Mouse (Mus musculus) lung, postnatal 4 days (tissue): Measurements from ENCODE around the gene Comp.

Experiments
- DNase-seq, 2 experiments: peaks; one replicate each; pipeline ENCODE4 v3.0.0; 2021

Comp gene

DNA sequence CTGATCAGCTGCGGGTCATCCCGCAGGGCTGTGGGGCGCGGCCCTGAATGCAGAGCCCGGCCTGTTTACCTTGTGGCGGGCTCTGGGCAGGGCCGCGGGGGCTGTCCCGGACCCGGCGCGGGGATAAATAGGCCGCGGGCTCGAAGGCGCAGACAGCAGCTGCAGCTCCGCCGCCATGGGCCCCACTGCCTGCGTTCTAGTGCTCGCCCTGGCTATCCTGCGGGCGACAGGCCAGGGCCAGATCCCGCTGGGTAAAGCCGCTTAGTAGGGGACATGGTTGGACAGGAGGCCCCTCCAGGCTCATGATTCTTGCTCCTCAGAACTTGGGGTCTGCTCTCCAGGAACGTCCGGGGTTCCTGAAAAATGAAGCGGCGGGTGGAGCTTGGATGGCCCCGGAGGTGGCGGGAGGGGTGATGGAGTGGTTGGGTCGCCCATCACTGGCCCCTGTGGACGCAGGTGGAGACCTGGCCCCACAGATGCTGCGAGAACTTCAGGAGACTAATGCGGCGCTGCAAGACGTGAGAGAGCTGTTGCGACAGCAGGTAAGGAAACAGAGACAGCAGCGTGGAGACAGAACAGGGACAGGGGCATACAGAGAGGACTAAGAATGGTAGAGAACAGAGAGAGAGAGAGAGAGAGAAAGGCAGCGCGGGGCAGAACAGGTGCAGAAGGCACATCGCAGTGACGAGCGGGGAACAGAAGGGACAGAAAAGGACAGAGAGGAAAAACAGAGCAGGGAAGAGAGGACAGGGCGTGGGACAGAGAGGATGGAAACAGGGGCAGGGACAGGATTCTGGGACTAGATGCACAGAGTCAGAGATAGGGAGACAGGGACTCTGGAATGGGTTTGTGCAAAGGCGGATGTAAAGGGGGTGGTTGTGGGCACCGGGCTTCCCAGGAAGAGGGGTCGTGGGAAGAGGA is at the start of gene Comp:
TSS of gene Comp (plus strand) at position 162 of the 921 bp plus-strand sequence.
- DNase-seq: no peak

DNA sequence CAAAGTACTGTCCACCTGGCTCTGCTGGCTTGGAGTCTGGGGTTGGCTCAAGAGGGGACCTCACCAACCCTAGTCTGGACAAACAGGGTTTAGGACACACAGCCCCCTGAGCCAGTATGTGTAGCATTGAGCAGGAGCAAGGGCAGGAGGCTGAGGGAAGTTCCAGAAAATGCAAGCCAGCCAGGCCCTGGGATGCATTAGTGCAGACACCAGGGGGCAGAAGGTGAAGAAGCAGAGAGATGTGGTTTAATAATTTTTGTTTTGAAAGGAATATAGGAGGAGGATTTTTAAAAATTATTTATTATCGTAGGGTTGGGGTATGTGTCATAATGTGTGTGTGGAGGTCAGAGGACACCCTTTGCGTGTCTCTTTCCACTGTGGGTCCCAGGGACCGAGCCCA is 49.6 kb upstream of the Comp start:
- no peak for DNase-seq

DNA sequence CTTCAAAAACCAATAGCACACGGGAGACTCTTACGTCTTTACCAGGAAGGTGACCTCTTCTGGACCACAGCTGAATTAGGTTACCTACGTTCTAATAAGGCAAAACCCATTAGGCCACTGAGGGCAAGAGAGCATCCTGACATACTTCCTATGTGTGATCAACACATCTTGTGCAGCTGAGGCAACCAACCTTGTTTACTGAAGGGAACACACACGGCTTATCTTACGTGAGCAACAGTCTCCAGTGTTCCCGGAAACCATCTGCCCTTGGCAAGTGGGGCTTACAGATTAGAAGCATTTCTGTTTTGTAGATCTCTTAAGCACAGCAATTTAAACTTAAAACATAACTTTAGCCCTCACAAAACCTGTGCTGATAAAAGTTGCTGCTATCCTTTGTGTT is 45.8 kb upstream of the Comp start:
- DNase-seq: no peak

DNA sequence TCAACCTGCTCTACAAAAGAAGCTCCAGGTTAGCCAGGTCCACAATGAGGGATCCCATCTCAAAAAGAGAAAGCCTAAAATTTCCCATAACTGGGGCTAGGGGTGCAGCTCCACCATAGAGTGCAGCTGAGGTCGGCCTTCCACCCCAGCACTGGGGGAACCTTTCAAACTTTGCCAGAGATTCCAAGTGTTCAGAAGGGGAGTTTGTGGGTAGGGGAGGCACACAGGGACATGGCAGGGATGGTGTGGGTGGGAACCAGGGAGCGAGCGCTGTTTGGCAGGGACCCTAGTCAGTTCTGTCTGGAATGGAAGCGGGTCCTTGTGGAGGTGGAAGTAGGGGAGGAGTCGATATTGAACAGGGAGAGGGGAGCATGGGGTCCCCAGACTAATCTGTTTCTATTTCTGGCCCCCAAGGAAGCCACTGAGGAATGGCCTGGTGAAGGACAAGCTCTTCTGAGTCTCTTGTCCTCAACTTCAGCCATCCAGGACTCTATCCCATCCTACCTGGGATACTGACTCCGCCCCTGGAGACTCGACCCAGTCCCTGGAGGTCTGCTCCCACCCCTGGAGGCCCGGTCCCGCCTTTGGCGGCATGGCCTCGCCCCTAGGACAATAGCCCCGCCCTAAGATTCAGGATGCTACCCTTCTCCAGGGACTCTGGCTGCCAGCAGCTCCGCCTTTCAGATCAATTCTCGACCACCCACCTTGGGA is 44.1 kb upstream of the Comp start, which contains the start of gene Gdf1:
TSS of gene Gdf1 (plus strand) at position 694 of the 711 bp plus-strand sequence.
- peak in 1 of 2 experiments; percentile 44 for DNase-seq

DNA sequence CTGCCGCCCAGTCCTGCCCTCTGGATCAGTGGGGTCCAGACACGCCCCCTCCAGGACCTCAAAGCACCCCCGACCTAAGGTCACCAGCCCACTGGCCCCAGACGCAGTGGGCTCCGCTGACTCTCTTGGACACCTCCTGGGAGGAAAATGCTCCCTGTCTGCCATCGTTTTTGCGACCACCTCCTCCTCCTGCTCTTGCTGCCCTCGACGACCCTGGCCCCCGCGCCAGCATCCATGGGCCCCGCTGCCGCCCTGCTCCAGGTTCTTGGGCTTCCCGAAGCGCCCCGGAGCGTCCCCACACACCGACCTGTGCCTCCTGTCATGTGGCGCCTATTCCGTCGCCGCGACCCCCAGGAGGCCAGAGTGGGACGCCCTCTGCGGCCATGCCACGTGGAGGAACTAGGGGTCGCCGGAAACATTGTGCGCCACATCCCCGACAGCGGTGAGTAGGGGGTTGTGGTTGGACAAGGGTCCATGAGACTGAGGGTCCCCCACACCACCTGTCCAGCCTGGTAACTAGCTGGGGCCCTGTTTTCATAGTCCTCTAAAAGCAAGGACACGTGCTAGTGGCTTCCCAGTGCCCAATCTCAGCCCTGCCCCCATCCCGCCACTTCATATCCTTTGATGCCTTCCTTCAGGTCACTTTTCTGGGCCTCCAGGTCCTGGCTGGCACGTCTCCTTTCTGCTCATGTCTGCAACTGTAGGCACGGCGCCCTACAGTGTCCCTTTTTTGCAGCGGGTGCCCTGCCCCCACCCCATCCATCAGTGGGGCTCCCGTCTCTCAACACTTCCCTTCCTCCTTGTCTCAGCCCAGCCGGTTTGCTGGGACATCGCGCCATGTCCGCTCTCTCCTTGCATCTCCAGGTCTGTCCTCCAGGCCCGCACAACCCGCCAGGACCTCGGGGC is 43.3 kb upstream of the Comp start:
- DNase-seq: no peak

DNA sequence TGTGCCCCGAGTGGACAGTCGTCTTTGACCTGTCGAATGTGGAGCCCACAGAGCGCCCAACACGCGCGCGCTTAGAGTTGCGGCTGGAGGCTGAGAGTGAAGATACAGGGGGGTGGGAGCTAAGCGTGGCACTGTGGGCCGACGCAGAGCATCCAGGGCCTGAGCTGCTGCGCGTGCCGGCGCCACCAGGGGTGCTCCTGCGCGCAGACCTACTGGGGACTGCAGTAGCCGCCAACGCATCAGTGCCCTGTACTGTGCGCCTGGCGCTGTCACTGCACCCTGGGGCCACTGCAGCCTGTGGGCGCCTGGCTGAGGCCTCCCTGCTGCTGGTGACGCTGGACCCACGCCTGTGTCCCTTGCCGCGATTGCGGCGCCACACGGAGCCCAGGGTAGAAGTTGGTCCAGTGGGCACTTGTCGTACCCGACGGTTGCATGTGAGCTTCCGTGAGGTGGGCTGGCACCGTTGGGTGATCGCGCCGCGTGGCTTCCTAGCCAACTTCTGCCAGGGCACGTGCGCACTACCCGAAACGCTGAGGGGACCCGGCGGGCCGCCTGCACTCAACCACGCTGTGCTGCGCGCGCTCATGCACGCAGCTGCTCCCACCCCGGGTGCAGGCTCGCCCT is 42.5 kb upstream of the Comp start:
- peak; percentile 76 to 80 for DNase-seq

DNA sequence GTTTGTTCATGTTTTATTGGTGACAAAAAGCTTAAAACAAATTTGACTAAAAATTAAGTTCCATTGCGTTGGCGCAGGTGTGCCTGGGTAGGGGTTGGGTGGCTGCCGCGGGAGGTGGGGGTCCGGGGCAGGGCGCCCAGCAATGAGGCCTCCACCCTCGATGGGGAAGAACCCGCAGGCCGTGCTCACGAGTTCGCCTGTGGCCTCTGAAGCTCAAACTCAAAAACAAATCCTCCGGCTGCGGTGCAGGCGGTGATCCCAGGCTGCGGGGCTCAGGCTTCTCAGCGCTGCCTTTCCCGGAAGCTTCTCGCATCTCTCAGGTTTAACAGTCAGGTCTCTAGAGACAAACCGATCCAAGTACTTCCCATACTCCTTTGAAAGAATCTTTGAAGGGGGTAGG is 41.8 kb upstream of the Comp start:
- no peak for DNase-seq

DNA sequence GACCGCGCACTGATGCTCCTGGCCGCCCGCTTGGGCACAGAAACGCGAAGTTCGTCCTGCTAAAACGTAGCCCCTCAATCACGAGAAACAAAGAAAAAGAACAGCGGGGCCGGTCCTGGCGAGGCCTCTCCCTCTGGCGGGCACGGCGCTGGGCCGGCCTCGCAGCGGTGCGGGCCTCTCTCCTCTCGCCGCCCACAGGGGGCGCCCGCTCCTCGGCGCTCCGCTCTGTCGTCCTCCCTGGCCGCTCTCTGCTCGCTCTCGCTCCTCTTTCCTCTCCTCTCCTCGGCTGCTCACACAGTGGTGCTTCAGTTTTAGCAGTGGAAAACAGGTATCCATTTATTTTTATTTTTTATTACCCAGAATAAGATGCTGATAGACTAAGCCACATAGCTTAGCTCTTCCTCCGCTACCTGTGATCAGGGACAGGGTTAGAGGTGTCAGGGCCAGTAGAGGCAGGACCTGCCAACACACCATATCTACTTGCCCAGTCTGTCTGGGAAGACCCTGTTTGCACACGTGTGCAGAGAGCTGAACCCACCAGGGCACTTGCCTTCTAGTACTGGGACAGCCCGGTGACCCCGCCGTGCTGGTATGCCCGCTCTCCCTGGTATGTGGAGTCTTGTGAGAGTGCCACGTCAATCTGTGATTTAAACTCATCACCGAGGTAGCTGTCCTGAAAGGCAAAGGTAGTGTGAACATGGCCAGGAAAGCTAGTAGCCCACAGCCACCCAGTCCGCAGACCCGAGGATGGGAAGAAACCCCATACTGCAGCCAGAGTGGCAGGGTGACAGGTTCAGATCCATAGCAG is 41.1 kb upstream of the Comp start:
- peak; percentile 83 to 85 for DNase-seq

DNA sequence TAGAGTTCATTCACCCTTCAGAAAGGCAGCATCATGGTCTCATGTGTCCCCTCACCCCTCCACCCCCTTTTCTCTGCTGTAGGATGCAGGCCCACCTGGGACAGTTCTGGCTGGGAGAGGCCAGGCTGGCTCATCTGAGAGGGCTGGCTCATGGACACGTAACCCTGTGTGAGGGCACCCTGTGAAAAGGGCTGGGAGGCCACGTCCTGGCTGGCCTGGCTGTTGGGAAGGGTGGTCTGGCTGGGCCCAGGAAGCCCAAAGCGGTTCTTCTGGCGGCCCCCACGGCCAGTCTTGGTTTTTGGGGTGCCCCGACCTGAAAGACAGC is 40.5 kb upstream of the Comp start:
- DNase-seq: no peak

DNA sequence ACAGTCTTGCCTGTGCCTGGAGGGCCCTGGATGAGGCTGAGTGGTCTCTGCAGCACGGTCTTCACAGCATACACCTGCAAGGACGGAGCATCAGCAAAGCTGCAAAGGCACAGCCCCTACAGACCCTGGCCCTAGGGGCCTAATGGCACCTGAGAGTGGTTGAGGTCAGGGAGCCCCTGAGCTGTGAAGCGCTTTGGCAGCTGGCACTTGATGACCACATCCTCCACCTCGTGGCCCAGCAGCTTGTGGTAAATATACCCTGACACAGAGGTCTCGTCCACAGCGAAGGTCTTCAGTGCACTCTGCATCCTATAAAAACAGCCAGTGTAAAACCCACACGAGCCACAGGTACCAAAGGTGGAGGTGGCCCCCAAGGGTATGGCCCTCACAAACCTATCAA is 34.4 kb upstream of the Comp start:
- no peak for DNase-seq

DNA sequence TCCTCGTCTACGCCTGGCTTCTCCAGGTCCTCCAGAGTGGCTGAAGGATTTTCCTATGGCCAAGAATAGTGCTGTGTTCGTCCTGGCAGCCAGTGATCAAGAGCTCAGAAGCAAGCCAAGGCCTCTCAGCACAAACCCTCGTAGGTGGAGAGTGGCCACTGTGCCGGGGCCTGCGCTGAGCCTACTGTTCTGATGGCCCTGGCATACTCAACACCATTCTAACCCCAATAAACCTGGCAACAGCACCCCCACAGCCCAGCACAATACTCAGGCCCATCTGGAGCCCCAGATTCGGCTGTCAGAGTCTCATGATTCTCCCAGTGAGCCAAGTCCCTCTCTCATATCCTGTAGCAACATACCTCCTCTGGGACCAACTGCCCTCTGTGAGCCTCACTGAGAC is 32.7 kb upstream of the Comp start:
- DNase-seq: no peak

DNA sequence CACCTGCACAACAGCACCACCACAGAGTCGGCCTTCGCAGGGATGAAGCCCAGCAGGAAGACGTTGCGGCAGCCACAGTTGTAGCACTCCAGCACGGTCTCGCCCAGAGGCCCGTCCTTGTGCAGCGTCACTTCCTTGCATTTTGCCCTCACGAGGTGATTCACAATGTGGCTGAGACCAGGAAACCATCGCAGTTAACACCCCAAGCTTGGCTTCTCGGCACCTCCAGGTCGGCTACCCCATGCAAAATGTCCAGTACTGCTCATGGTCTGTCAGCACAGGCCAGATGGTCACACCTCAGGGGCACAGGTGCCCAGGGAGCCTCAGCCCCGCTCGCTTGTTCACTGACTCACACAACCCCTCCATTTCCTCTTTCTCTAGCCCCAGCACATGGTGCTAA is 31.4 kb upstream of the Comp start:
- no peak for DNase-seq

DNA sequence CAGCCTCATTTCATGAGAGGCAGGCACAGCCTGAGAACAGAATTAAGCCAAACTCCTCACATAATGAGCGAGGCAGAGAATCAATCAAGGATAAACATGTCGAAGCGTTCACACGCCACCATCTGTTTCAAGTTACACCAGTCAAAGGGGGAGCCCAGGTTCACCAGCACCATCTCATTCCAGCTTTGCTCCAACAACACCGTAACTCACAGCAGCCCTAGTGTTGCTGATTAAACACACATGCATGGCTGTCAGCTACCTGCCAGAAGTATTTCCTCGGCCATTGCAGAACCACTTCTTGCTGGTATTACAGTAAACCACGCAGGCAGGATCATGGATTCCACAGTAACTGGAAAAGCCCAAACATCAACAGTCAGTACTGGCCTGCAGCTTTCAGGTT is 30.3 kb upstream of the Comp start:
- no peak for DNase-seq

DNA sequence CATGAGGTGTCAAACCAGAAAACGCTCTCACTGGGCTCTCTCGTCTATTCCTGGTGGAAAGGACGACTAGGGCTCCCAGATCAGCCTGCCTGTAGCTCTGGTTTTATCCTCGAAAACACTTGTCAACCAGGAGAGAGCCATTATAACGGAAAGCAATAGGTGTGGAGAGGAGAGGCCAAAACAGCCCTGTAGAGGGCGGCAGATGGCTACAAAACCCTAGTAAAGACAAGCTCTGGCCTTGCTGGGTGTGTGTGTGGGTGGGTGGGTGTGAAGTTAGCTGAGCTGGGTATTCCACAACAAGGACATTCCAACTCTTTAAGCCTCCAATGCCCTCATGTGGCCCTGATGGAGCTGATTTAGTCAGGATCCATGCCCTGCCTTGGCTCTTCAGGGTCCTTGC is 29.7 kb upstream of the Comp start:
- peak in 1 of 2 experiments; percentile 53 for DNase-seq

DNA sequence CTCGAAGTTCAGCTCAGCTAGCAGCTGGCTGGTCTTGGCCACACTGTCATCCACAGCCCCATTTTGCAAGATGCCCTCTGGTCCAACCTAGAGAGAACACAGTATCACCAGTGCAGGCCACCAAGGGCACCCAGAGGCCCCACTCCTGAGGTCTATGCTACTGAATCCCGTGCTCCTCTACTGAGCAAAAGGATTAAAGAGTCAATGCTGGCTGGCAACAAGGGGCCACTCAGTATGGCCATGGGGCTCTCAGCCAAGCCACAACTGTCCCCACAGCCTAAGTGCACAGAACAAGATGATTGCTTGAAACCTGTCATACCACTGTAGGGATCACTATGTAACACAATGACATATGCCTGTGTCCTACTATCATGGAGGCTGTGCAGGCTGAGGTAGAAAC is 29.1 kb upstream of the Comp start:
- no peak for DNase-seq

DNA sequence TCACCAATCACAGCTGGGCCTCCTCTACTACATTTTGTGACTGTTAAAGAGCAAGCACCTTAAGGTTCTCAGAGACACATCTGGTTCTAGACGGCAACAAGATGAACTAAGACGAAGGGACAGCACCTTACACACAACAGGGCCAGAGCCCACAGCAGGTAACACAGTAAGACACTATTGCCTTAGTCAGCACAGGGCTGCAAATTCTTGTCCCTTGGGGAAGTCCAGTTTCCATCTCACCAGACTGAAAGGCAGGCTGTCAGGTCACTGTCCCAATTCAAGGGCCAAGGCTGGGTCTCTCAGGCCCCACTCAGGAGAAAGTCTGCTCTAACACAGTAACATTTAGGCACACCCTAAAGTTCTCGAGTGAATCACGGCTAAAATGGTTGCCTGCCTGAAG is 25.9 kb upstream of the Comp start:
- DNase-seq: no peak

DNA sequence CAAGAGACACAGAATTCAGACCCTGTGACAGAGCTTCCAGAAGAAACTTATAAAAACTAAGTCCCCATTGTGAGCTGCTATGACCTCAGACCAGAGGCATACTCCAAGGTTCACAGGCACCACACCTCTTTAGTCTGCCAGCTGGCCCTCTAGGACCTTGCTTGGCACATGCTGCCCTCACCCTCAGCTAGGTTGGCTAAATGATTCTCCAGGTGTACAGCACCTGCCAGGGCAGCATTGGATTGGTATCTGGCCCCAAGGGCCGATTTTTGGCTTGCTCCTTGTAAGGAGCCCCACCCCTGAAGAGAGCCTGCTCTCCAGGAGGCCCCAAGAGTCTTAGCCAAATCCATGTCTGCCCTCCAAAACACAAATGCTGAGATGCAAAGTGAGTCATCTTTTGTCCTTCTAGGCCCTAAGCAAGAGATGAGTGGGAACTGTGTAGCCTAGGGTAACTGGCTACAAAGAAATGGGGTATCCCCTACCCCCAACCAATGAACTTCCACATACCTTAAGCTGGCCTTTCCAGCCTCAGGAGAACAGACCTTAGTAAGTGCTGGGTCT is 25.4 kb upstream of the Comp start:
- no peak for DNase-seq

DNA sequence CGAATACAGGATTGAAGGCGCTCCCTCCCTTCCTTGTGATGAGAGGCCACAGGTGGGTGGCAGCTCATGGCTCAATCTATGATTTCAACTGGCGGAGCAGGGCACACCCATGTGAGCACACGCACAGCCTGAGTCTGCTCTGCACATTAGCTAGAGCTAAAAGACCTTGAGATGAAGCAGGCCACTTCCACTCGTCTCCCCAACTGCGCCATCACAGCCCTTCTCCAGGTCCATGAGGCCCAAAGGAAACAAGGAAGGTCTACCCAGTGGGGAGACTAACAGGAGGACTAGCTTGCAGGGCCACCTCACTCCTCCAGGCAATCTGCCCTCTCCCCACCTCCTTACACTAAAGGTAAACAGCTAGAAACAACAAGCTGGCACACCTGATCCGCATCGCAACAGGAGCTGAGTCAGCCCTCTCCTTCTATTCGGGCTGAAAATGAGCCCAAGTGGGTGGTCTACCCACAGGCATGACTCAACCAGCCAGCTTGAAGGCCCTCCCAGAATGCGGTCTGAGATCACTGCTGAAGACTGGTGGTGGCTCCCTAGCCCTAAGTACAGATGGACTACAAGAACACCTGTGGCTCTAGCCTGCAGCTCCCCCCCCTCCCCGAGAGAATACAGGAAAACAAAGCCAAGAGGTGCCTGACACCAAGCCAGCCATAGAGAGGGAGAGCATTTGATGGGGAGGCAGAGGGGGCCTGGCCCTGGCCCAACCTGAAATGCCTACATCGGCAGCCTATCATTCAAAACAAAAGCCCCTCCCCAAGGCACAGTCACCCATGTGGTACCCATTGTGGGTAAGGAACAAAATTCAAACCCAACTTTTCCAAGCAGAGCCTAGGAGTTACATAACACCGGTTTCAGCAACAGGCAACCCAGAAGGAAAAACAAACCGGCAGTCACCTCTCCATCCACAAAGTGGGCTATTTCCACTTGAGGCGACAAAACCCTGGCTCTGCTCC is 22.0 kb upstream of the Comp start:
- DNase-seq: no peak

DNA sequence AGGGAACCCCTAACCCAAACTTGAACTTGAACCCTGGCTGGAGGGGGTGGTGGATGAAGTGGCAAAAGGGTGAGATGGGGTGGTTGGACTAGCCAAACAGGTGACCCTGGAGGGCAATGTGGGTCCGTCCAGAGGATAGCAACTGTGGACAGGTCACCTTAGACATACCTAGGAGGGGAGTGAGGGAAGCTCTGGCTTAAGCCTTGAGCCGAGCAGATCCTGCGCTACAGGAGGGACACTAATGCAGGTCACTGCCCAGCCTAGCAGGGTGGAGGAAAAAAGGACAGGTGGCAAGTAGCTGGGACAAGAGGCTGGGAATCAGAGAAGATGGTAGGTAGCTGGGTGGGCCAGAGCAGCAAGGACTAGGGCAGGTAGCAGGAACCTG is 21.4 kb upstream of the Comp start:
- no peak for DNase-seq

DNA sequence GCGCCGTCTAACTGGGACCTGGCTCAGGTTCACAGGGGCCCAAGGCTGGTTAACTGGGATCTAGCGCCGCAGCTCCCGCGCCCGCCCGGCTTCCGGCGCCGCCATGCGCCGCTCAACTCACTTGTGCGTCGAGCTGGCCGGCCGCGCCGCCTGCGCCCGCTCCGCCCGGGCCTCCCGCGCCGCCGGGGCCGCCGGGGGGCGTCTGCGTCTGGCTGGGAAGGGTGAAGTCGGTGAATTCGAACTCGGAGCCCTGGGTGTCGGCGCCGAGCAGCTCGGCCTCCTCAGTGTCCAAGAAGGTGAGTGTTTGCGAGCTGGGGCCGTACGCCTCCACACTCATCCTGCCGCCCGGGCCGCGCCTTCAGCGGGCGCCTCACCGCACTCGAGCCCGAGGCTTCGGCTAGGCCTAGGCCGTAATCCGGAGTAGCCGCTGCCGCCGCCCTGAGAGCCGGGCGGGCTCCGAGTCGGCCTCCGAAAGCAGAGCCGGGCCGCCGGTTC is 20.7 kb upstream of the Comp start:
- DNase-seq: no peak
